Mouse (Mus musculus): ENCODE results near the gene Ifitm2. TPM values are rescaled to one million over a fixed set of nuclear protein-coding genes. Genes with fewer than 3 reads are reported as not detected.

The Ifitm2 gene
- polyA plus RNA-seq, 1 experiment from 2014 or later = 384 TPM

GRCm38 (mm10) chr7:140953133-140953532 lies 2.7 kb downstream of the Ifitm2 start:
- Histone ChIP-seq H3K36me3 (replicated peaks) (peaks cover 23% of the 10 kb centered on the region; the same call in 1 of the 2 replicates), H3K27me3 (no peaks in the 10 kb centered on the region), H3K4me1 (replicated peaks) (peaks cover 62% of the 10 kb centered on the region), H3K4me3 (replicated peaks) (no peak overlapping the region), H3K9ac (no peak overlapping the region), H3K4me2 (no peak overlapping the region; the same call in 1 of the 2 replicates), H3K9me3 (replicated peaks) (no peaks in the 10 kb centered on the region), H3K27ac (replicated peaks) (no peak overlapping the region)
- ATAC-seq (ENCODE audit: insufficient read depth) = no peak
- 46% methylated on average over 11 of the region's 11 CpGs for WGBS (ENCODE audit: insufficient replicate concordance)

GRCm38 (mm10) chr7:140952441-140952840 lies 3.3 kb downstream of the Ifitm2 start:
- no peak overlapping the region for H3K27ac ChIP-seq (replicated peaks)
- WGBS (ENCODE audit: insufficient replicate concordance) = 67% methylated on average over 7 of the region's 7 CpGs
- H3K4me2 ChIP-seq = no peak overlapping the region
- peaks cover 28% of the 10 kb centered on the region; the same call in 1 of the 2 replicates for H3K36me3 ChIP-seq (replicated peaks)
- no peaks in the 10 kb centered on the region for H3K9me3 ChIP-seq (replicated peaks)
- ATAC-seq (ENCODE audit: insufficient read depth) = no peak
- H3K9ac ChIP-seq = no peak overlapping the region
- H3K4me1 ChIP-seq (replicated peaks) = peaks cover 69% of the 10 kb centered on the region
- H3K4me3 ChIP-seq (replicated peaks) = no peak overlapping the region
- no peaks in the 10 kb centered on the region for H3K27me3 ChIP-seq

- WGBS (ENCODE audit: insufficient replicate concordance) = 61% methylated on average over 6 of the region's 6 CpGs
- no peak overlapping the region for H3K9ac ChIP-seq
These were observed 4.0 kb downstream of the Ifitm2 start for GRCm38 (mm10) chr7:140951765-140952164.

GRCm38 (mm10) chr7:140951051-140951450 lies 4.7 kb downstream of the Ifitm2 start:
- H3K27me3 ChIP-seq = no peaks in the 10 kb centered on the region
- H3K9me3 ChIP-seq (replicated peaks) = no peaks in the 10 kb centered on the region
- H3K4me3 ChIP-seq (replicated peaks) = no peak overlapping the region
- no peak overlapping the region for H3K9ac ChIP-seq
- no peak overlapping the region for H3K27ac ChIP-seq (replicated peaks)
- no peak for ATAC-seq (ENCODE audit: insufficient read depth)
- H3K4me2 ChIP-seq = no peak overlapping the region
- H3K36me3 ChIP-seq (replicated peaks) = peaks cover 35% of the 10 kb centered on the region; the same call in 1 of the 2 replicates
- peaks cover 73% of the 10 kb centered on the region for H3K4me1 ChIP-seq (replicated peaks)
- whole genome bisulfite sequencing (ENCODE audit: insufficient replicate concordance) = 66% methylated on average over 8 of the region's 8 CpGs

More at GRCm38 (mm10) chr7:140951765-140952164, 4.0 kb downstream of the Ifitm2 start:
- peaks cover 72% of the 10 kb centered on the region for H3K4me1 ChIP-seq (replicated peaks)
- peaks cover 28% of the 10 kb centered on the region; the same call in 1 of the 2 replicates for H3K36me3 ChIP-seq (replicated peaks)
- H3K27ac ChIP-seq (replicated peaks) = no peak overlapping the region
- no peak overlapping the region for H3K4me2 ChIP-seq
- H3K27me3 ChIP-seq = no peaks in the 10 kb centered on the region
- ATAC-seq (ENCODE audit: insufficient read depth) = no peak
- no peak overlapping the region for H3K4me3 ChIP-seq (replicated peaks)
- H3K9me3 ChIP-seq (replicated peaks) = no peaks in the 10 kb centered on the region

GRCm38 (mm10) chr7:140949824-140950530 lies 5.8 kb downstream of the Ifitm2 start, which contains the start of gene Ifitm5:
Gene Ifitm5 (minus strand): TSS chr7:140950291.
- Histone ChIP-seq H3K4me3 (replicated peaks) (no peak within 1 kb of the TSS), H3K4me1 (replicated peaks) (peaks cover 69% of the 10 kb centered on the region), H3K9me3 (replicated peaks) (no peaks in the 10 kb centered on the region), H3K9ac (no peak within 1 kb of the TSS), H3K27ac (replicated peaks) (no peak within 1 kb of the TSS), H3K36me3 (replicated peaks) (peaks cover 40% of the 10 kb centered on the region; the same call in 1 of the 2 replicates), H3K27me3 (no peaks in the 10 kb centered on the region), H3K4me2 (no peak within 1 kb of the TSS)
- 75% methylated on average over 16 of the region's 16 CpGs for WGBS (ENCODE audit: insufficient replicate concordance)
- ATAC-seq (ENCODE audit: insufficient read depth) = no peak

GRCm38 (mm10) chr7:140949255-140949654 lies 6.5 kb downstream of the Ifitm2 start:
- ATAC-seq (ENCODE audit: insufficient read depth) = no peak
- H3K27ac ChIP-seq (replicated peaks) = no peak overlapping the region
- H3K9me3 ChIP-seq (replicated peaks) = no peaks in the 10 kb centered on the region
- 68% methylated on average over 6 of the region's 6 CpGs for WGBS (ENCODE audit: insufficient replicate concordance)
- H3K4me1 ChIP-seq (replicated peaks) = peaks cover 61% of the 10 kb centered on the region
- peaks cover 41% of the 10 kb centered on the region; the same call in 1 of the 2 replicates for H3K36me3 ChIP-seq (replicated peaks)
- H3K4me2 ChIP-seq = no peak overlapping the region
- H3K4me3 ChIP-seq (replicated peaks) = no peak overlapping the region
- no peaks in the 10 kb centered on the region for H3K27me3 ChIP-seq
- H3K9ac ChIP-seq = no peak overlapping the region

- Histone ChIP-seq H3K4me2 (no peak overlapping the region), H3K4me1 (replicated peaks) (peaks cover 57% of the 10 kb centered on the region), H3K9me3 (replicated peaks) (no peaks in the 10 kb centered on the region), H3K4me3 (replicated peaks) (no peak overlapping the region), H3K9ac (no peak overlapping the region), H3K36me3 (replicated peaks) (peaks cover 40% of the 10 kb centered on the region; the same call in 1 of the 2 replicates), H3K27ac (replicated peaks) (no peak overlapping the region), H3K27me3 (no peaks in the 10 kb centered on the region)
- peak; percentile 22; the same call in 1 of the 2 replicates for ATAC-seq (ENCODE audit: insufficient read depth)
- 30% methylated on average over 8 of the region's 8 CpGs for WGBS (ENCODE audit: insufficient replicate concordance)
These were observed 7.6 kb downstream of the Ifitm2 start for GRCm38 (mm10) chr7:140948161-140948560.

GRCm38 (mm10) chr7:140946980-140947379 lies 8.8 kb downstream of the Ifitm2 start:
- no peak overlapping the region for H3K4me3 ChIP-seq (replicated peaks)
- ATAC-seq (ENCODE audit: insufficient read depth) = peak; percentile 27; the same call in 1 of the 2 replicates
- peaks cover 37% of the 10 kb centered on the region; the same call in 1 of the 2 replicates for H3K36me3 ChIP-seq (replicated peaks)
- H3K27me3 ChIP-seq = no peaks in the 10 kb centered on the region
- no peaks in the 10 kb centered on the region for H3K9me3 ChIP-seq (replicated peaks)
- H3K4me1 ChIP-seq (replicated peaks) = peaks cover 59% of the 10 kb centered on the region
- H3K27ac ChIP-seq (replicated peaks) = 0 out of 2 replicates have a peak overlapping the region, but pooled peaks have one; percentile 2
- H3K4me2 ChIP-seq = no peak overlapping the region
- no peak overlapping the region for H3K9ac ChIP-seq
- 19% methylated on average over 7 of the region's 7 CpGs for WGBS (ENCODE audit: insufficient replicate concordance)

GRCm38 (mm10) chr7:140946311-140946710 lies 9.5 kb downstream of the Ifitm2 start:
- Histone ChIP-seq H3K9me3 (replicated peaks) (no peaks in the 10 kb centered on the region), H3K27me3 (no peaks in the 10 kb centered on the region), H3K4me3 (replicated peaks) (no peak overlapping the region), H3K27ac (replicated peaks) (0 out of 2 replicates have a peak overlapping the region, but pooled peaks have one; percentile 2), H3K4me2 (no peak overlapping the region), H3K4me1 (replicated peaks) (peaks cover 59% of the 10 kb centered on the region), H3K9ac (no peak overlapping the region), H3K36me3 (replicated peaks) (peaks cover 37% of the 10 kb centered on the region; the same call in 1 of the 2 replicates)
- no peak for ATAC-seq (ENCODE audit: insufficient read depth)
- 61% methylated on average over 10 of the region's 10 CpGs for WGBS (ENCODE audit: insufficient replicate concordance)

- Histone ChIP-seq H3K4me2 (no peak overlapping the region), H3K27ac (replicated peaks) (no peak overlapping the region), H3K4me3 (replicated peaks) (no peak overlapping the region), H3K36me3 (replicated peaks) (peaks cover 37% of the 10 kb centered on the region; the same call in 1 of the 2 replicates), H3K27me3 (no peaks in the 10 kb centered on the region), H3K9ac (no peak overlapping the region), H3K4me1 (replicated peaks) (peaks cover 55% of the 10 kb centered on the region), H3K9me3 (replicated peaks) (no peaks in the 10 kb centered on the region)
- ATAC-seq (ENCODE audit: insufficient read depth) = no peak
- WGBS (ENCODE audit: insufficient replicate concordance) = 74% methylated on average over 5 of the region's 5 CpGs
These were observed 10.5 kb downstream of the Ifitm2 start for GRCm38 (mm10) chr7:140945247-140945646.

GRCm38 (mm10) chr7:140944236-140944635 lies 11.6 kb downstream of the Ifitm2 start:
- WGBS (ENCODE audit: insufficient replicate concordance) = 67% methylated on average over 7 of the region's 7 CpGs

More at GRCm38 (mm10) chr7:140944236-140944635, 11.6 kb downstream of the Ifitm2 start:
- H3K9me3 ChIP-seq (replicated peaks) = no peaks in the 10 kb centered on the region
- peaks cover 27% of the 10 kb centered on the region; the same call in 1 of the 2 replicates for H3K36me3 ChIP-seq (replicated peaks)
- H3K9ac ChIP-seq = no peak overlapping the region
- H3K27me3 ChIP-seq = no peaks in the 10 kb centered on the region
- no peak for ATAC-seq (ENCODE audit: insufficient read depth)
- no peak overlapping the region for H3K4me2 ChIP-seq
- no peak overlapping the region for H3K4me3 ChIP-seq (replicated peaks)
- H3K27ac ChIP-seq (replicated peaks) = no peak overlapping the region
- peaks cover 55% of the 10 kb centered on the region for H3K4me1 ChIP-seq (replicated peaks)
